Mouse (Mus musculus): ENCODE results near the gene D630003M21Rik. TPM values are rescaled to one million over a fixed set of nuclear protein-coding genes. Genes with fewer than 3 reads are reported as not detected.

The D630003M21Rik gene
- polyA plus RNA-seq (2015; fragmentation: Nextera tagmentation; extraction: Ambion mirVana), result 1.2 and 1.6 TPM in 2 replicates

GRCm38 (mm10) chr2:158228670-158229502, at the start of gene D630003M21Rik:
TSS of gene D630003M21Rik (minus strand) at chr2:158229222.

GRCm38 (mm10) chr2:158258005-158258418, 29.0 kb upstream of the D630003M21Rik start, which contains the start of gene Bpi:
TSS of gene Bpi (plus strand) at chr2:158258094.

GRCm38 (mm10) chr2:158146223-158146622, 82.8 kb downstream of the D630003M21Rik start, which contains the start of gene Tgm2:
TSS of gene Tgm2 (minus strand) at chr2:158146436.

Small RNA genes lying within 50 kb of the gene (microRNA-seq; reads per million reads assigned to microRNA genes)
- gene Mir7685, result not detected

Other genes starting within 250 kb of the D630003M21Rik start
- gene Tti1, start 200.8 kb downstream of the D630003M21Rik start, polyA plus RNA-seq (2015; fragmentation: Nextera tagmentation; extraction: Ambion mirVana), result 10.3 and 11.1 TPM in 2 replicates
- gene Rprd1b, start 200.7 kb downstream of the D630003M21Rik start, polyA plus RNA-seq (2015; fragmentation: Nextera tagmentation; extraction: Ambion mirVana), result 17.5 and 18.7 TPM in 2 replicates
- gene Tgm2, start 82.8 kb downstream of the D630003M21Rik start, polyA plus RNA-seq (2015; fragmentation: Nextera tagmentation; extraction: Ambion mirVana), result 102 and 217 TPM in 2 replicates
- gene Bpi, start 28.9 kb upstream of the D630003M21Rik start, polyA plus RNA-seq (2015; fragmentation: Nextera tagmentation; extraction: Ambion mirVana), result not detected in 2 replicates
- gene Lbp, start 77.3 kb upstream of the D630003M21Rik start, polyA plus RNA-seq (2015; fragmentation: Nextera tagmentation; extraction: Ambion mirVana), result 30.2 and 31.3 TPM in 2 replicates
- 6.4 and 6.9 TPM in 2 replicates for gene Snhg11, start 146.4 kb upstream of the D630003M21Rik start, polyA plus RNA-seq (2015; fragmentation: Nextera tagmentation; extraction: Ambion mirVana)
- gene Ralgapb, start 180.6 kb upstream of the D630003M21Rik start, polyA plus RNA-seq (2015; fragmentation: Nextera tagmentation; extraction: Ambion mirVana), result 13.7 and 14.2 TPM in 2 replicates